Mouse (Mus musculus): ENCODE results near the gene Acot6. TPM values are rescaled to one million over a fixed set of nuclear protein-coding genes. Genes with fewer than 3 reads are reported as not detected.

Acot6 gene
- total RNA-seq, 2 experiments from 2014 or later = 2.4 to 3.0 TPM

- peak in 1 of 2 experiments; percentile 4 for DNase-seq
Measured at GRCm38 (mm10) chr12:84152352-84153190, 52.1 kb downstream of the Acot6 start.

- no peak for DNase-seq
Measured at GRCm38 (mm10) chr12:84153414-84153813, 53.0 kb downstream of the Acot6 start.

- peak; percentile 82 to 85 for DNase-seq
Measured at GRCm38 (mm10) chr12:84154786-84155522, 54.5 kb downstream of the Acot6 start.

GRCm38 (mm10) chr12:84155523-84155871 is 55.0 kb downstream of the Acot6 start:
- peak; percentile 28 to 45 for DNase-seq

GRCm38 (mm10) chr12:84156210-84156609 is 55.8 kb downstream of the Acot6 start:
- no peak for DNase-seq

- DNase-seq = no peak
Measured at GRCm38 (mm10) chr12:84158156-84158555, 57.7 kb downstream of the Acot6 start.

- no peak for DNase-seq
Measured at GRCm38 (mm10) chr12:84160491-84160890, 60.0 kb downstream of the Acot6 start.

Other genes with a start within 250 kb of the Acot6 start
- 10 to 100 TPM; 26.9 to 27.3 TPM for gene Numb, start 178.7 kb upstream of the Acot6 start, total RNA-seq (2021)
- gene Riox1, start 150.0 kb upstream of the Acot6 start, total RNA-seq (2021) = 1 to 10 TPM; 4.4 TPM
- not detected for gene Heatr4, start 115.8 kb upstream of the Acot6 start, total RNA-seq (2021)
- 100 to 1,000 TPM; 120 to 125 TPM for gene Acot2, start 112.8 kb upstream of the Acot6 start, total RNA-seq (2021)
- 10 to 100 TPM; 39.0 to 51.3 TPM for gene Acot1, start 91.2 kb upstream of the Acot6 start, total RNA-seq (2021)
- gene Acot4, start 62.3 kb upstream of the Acot6 start, total RNA-seq (2021) = 1 to 10 TPM in 1 of 2 experiments, under 1 TPM in 1; 0.80 to 1.4 TPM
- under 1 TPM in 1 of 2 experiments, not detected in 1; 0.94 TPM for gene Gm49366, start 61.7 kb upstream of the Acot6 start, total RNA-seq (2021)
- gene Acot3, start 48.5 kb upstream of the Acot6 start, total RNA-seq (2021) = 1 to 10 TPM in 1 of 2 experiments, under 1 TPM in 1; 0.69 to 1.0 TPM
- gene Acot5, start 31.3 kb upstream of the Acot6 start, total RNA-seq (2021) = under 1 TPM in 1 of 2 experiments, not detected in 1; 0.41 TPM
- gene Dnal1, start 13.7 kb downstream of the Acot6 start, total RNA-seq (2021) = 1 to 10 TPM; 6.6 to 6.9 TPM
- gene Pnma1, start 47.8 kb downstream of the Acot6 start, total RNA-seq (2021) = under 1 TPM in 1 of 2 experiments, not detected in 1; 0.22 TPM
- 10 to 100 TPM; 10.5 to 13.3 TPM for gene Elmsan1, start 118.2 kb downstream of the Acot6 start, total RNA-seq (2021)
- 100 to 1,000 TPM; 234 to 244 TPM for gene Ptgr2, start 184.6 kb downstream of the Acot6 start, total RNA-seq (2021)
- gene Zfp410, start 216.2 kb downstream of the Acot6 start, total RNA-seq (2021) = 10 to 100 TPM; 22.5 to 24.7 TPM